Mouse (Mus musculus) heart, embryonic 15.5 days (tissue): Measurements from ENCODE around the gene Macrod1. TPM values are rescaled to one million over a fixed set of nuclear protein-coding genes. Genes with fewer than 3 reads are reported as not detected.

Source experiments
- ATAC-seq: fragments of 200-750 bp; cut with Nextera tagmentation; replicated peaks from 2 replicates; pipeline ENCODE4 v1.8.0; 2017; ENCODE audit warnings: low read depth, moderate TSS enrichment; ENCODE audit not compliant: insufficient number of reproducible peaks, insufficient read depth, low FRiP score
- H3K27ac ChIP-seq: fragments of 300-500 bp; sonication (generic); 2 replicates; pipeline ENCODE4 v1.5.1; 2015; ENCODE audit warnings: mild to moderate bottlenecking, inconsistent platforms
- H3K27me3 ChIP-seq: fragments of 300-500 bp; sonication (generic); 2 replicates; pipeline ENCODE4 v1.6.1; 2015; ENCODE audit warnings: inconsistent platforms
- H3K36me3 ChIP-seq: fragments of 300-500 bp; sonication (generic); 2 replicates; pipeline ENCODE4 v1.6.1; 2015; ENCODE audit warnings: mild to moderate bottlenecking, inconsistent platforms
- H3K4me1 ChIP-seq: fragments of 300-500 bp; sonication (generic); replicated peaks from 2 replicates; pipeline ENCODE4 v1.6.1; 2015; ENCODE audit warnings: inconsistent platforms
- H3K4me2 ChIP-seq: fragments of 300-500 bp; sonication (generic); 2 replicates; pipeline ENCODE4 v1.6.1; 2015; ENCODE audit warnings: inconsistent platforms, mild to moderate bottlenecking, moderate library complexity
- H3K4me3 ChIP-seq: fragments of 300-500 bp; sonication (generic); 2 replicates; pipeline ENCODE4 v1.5.1; 2015; ENCODE audit warnings: mild to moderate bottlenecking, inconsistent platforms
- H3K9ac ChIP-seq: fragments of 300-500 bp; sonication (generic); 2 replicates; pipeline ENCODE4 v1.6.1; 2015; ENCODE audit warnings: mild to moderate bottlenecking, inconsistent platforms
- H3K9me3 ChIP-seq: fragments of 300-500 bp; sonication (generic); replicated peaks from 2 replicates; pipeline ENCODE4 v1.6.1; 2016; ENCODE audit warnings: inconsistent platforms
- WGBS: fragments of 180-500 bp; shearing (Covaris S2); methylation state at CpG from one replicate; pipeline ENCODE4 v1.1.7; 2015; ENCODE audit warnings: mixed read lengths; 5-methylcytosine and 5-hydroxymethylcytosine counted together
- polyA plus RNA-seq: library from polyadenylated mRNA; unstranded; fragments of >200 nt; fragmentation: Nextera tagmentation; extraction: Ambion mirVana; gene quantifications from 2 replicates; pipeline ENCODE4 v1.2.1, GENCODE M21; 2015

Gene Macrod1
- polyA plus RNA-seq, 1 experiment from 2014 or later = 57.6 TPM

DNA sequence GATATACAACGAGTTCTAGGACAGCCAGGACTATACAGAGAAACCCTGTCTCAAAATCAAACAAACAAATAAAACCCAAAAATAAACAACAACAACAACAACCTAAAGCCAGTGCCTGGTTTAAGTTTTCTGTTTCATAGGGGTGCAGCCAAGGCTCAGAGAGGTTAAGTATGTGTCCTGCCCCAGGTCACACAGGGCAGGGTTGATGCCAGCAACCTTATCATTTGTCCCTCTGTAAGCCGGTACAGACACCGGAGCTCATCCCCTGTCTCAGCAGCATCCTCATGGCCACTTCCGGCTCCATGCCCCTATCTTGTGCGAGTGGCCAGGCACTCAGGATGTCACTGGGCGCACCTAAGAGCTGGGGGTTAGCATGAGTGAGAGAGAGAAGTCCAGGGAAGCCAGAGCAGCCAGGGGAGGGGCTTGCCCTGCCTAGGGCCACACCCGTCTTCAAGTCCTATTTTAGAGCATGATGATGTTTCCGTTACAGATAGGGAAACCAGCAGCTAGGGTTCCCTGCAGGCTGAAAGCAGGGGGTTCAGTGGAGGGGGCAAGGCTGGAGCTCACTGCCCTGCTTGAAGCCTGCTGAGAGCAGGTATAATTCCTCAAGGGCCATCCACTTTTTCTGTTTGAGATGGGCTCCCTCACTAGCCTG lies 61.2 kb downstream of the Macrod1 start:
- no peak for ATAC-seq
- Histone ChIP-seq H3K4me2 (peak overlapping the region; percentile 4; the same call in 1 of the 2 replicates), H3K9me3 (no peaks in the 10 kb centered on the region), H3K9ac (no peak overlapping the region), H3K27ac (peak overlapping the region; percentile 24), H3K4me1 (peaks cover 59% of the 10 kb centered on the region), H3K36me3 (no peaks in the 10 kb centered on the region), H3K4me3 (no peak overlapping the region), H3K27me3 (no peaks in the 10 kb centered on the region)
- WGBS = 39% methylated on average over 8 of the region's 8 CpGs

GRCm38 (mm10) chr19:7121252-7121651 lies 64.6 kb downstream of the Macrod1 start:
- Histone ChIP-seq H3K9me3 (no peaks in the 10 kb centered on the region), H3K4me3 (no peak overlapping the region), H3K27me3 (0 out of 2 replicates have a peak, but pooled peaks cover 3% of the 10 kb centered on the region), H3K27ac (peak overlapping the region; percentile 98), H3K36me3 (no peaks in the 10 kb centered on the region), H3K4me2 (no peak overlapping the region), H3K9ac (peak overlapping the region; percentile 36; the same call in 1 of the 2 replicates), H3K4me1 (peaks cover 51% of the 10 kb centered on the region)
- no peak for ATAC-seq
- 59% methylated on average over 11 of the region's 11 CpGs for whole genome bisulfite sequencing

DNA sequence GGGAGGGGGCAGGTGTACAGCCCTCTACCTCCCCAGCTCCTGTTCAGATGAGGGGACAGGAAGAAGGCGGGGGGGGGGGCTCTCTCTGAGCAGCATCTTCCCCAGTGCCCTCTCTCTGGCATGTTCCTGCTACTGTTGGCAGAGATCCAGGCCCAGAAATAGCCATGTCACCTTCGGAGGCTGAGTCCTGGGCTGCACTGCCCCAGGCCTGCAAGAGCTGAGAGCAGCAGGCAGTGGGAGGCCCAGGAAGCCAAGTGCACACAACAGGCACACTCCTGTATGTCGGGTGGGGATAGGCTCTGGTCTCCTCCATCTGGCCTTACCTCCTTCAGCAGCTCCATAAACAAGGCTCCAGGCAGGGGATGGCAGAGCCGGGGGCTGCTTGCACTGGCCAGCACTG lies 65.7 kb downstream of the Macrod1 start:
- no peaks in the 10 kb centered on the region for H3K36me3 ChIP-seq
- peak overlapping the region; percentile 35 for H3K9ac ChIP-seq
- H3K9me3 ChIP-seq = no peaks in the 10 kb centered on the region
- H3K27me3 ChIP-seq = 0 out of 2 replicates have a peak, but pooled peaks cover 3% of the 10 kb centered on the region
- peaks cover 46% of the 10 kb centered on the region for H3K4me1 ChIP-seq
- H3K4me3 ChIP-seq = peak overlapping the region; percentile 13; the same call in 1 of the 2 replicates
- peak overlapping the region; percentile 98 for H3K27ac ChIP-seq
- peak overlapping the region; percentile 55 for H3K4me2 ChIP-seq
- peak; percentile 88 for ATAC-seq
- 29% methylated on average over 4 of the region's 4 CpGs for WGBS

- peak overlapping the region; percentile 98 for H3K27ac ChIP-seq
- H3K9ac ChIP-seq = peak overlapping the region; percentile 35
- ATAC-seq = peak; percentile 88
- H3K4me1 ChIP-seq = peaks cover 40% of the 10 kb centered on the region
- peak overlapping the region; percentile 55 for H3K4me2 ChIP-seq
- H3K27me3 ChIP-seq = 0 out of 2 replicates have a peak, but pooled peaks cover 3% of the 10 kb centered on the region
- H3K36me3 ChIP-seq = no peaks in the 10 kb centered on the region
- no peaks in the 10 kb centered on the region for H3K9me3 ChIP-seq
- WGBS = 22% methylated on average over 10 of the region's 10 CpGs
- H3K4me3 ChIP-seq = peak overlapping the region; percentile 13; the same call in 1 of the 2 replicates
These were observed 66.2 kb downstream of the Macrod1 start for GRCm38 (mm10) chr19:7122698-7123306.

GRCm38 (mm10) chr19:7125526-7126156 lies 69.0 kb downstream of the Macrod1 start:
- H3K36me3 ChIP-seq = no peaks in the 10 kb centered on the region
- 64% methylated on average over 4 of the region's 4 CpGs for WGBS
- H3K4me3 ChIP-seq = no peak overlapping the region
- H3K4me1 ChIP-seq = peaks cover 52% of the 10 kb centered on the region
- no peak overlapping the region for H3K9ac ChIP-seq
- H3K4me2 ChIP-seq = no peak overlapping the region
- ATAC-seq = no peak
- H3K9me3 ChIP-seq = no peaks in the 10 kb centered on the region
- H3K27ac ChIP-seq = no peak overlapping the region
- H3K27me3 ChIP-seq = 0 out of 2 replicates have a peak, but pooled peaks cover 3% of the 10 kb centered on the region

DNA sequence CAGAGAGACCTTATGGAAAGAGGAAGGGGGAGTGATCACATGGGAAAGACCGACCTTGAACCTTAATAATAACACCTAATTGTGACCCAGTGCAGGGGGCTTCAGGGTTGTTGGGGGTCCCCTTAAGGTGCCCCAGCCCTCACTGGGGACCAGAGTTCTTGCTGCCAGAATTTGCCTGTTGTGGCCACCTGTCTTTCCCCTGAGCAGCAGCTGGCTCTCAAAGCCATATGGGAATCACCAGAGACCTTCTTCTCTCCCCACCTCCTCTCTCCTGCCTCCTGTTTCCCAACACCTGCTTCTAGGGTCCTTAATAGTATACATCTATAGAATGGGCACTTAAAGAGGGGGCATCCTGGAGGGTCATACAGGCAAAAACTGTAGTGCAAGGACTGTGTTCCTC lies 69.6 kb downstream of the Macrod1 start:
- no peak overlapping the region for H3K27ac ChIP-seq
- WGBS = 75% methylated on average over 1 of the region's 1 CpGs
- H3K9me3 ChIP-seq = no peaks in the 10 kb centered on the region
- no peak overlapping the region for H3K4me3 ChIP-seq
- 0 out of 2 replicates have a peak, but pooled peaks cover 3% of the 10 kb centered on the region for H3K27me3 ChIP-seq
- H3K4me2 ChIP-seq = no peak overlapping the region
- ATAC-seq = no peak
- H3K9ac ChIP-seq = no peak overlapping the region
- no peaks in the 10 kb centered on the region for H3K36me3 ChIP-seq
- H3K4me1 ChIP-seq = peaks cover 52% of the 10 kb centered on the region

DNA sequence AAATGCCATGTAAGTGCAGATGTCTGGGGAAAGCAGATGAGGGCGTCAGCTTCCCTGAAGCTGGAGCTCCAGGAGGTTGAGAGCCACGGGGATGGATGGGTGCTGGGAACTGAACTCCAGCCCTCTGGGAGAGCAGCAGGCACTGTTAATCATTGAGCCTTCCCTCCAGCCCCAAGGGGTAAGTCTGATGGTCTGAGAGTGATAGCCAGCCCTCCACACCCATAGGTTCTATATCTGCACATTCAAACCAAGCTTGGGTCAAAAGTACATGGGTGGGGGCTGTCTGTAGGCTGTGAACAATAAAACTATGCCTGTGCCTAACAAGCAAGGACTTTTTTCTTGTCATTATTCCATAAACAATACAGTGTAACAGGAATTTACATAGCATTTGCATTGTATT lies 70.3 kb downstream of the Macrod1 start:
- no peak overlapping the region for H3K27ac ChIP-seq
- WGBS = 69% methylated on average over 2 of the region's 2 CpGs
- no peak for ATAC-seq
- peaks cover 49% of the 10 kb centered on the region for H3K4me1 ChIP-seq
- H3K36me3 ChIP-seq = no peaks in the 10 kb centered on the region
- 0 out of 2 replicates have a peak, but pooled peaks cover 3% of the 10 kb centered on the region for H3K27me3 ChIP-seq
- H3K4me2 ChIP-seq = no peak overlapping the region
- no peak overlapping the region for H3K9ac ChIP-seq
- H3K4me3 ChIP-seq = no peak overlapping the region
- no peaks in the 10 kb centered on the region for H3K9me3 ChIP-seq

- 68% methylated on average over 19 of the region's 19 CpGs for WGBS
- no peak overlapping the region; the same call in 1 of the 2 replicates for H3K27ac ChIP-seq
- no peak overlapping the region for H3K9ac ChIP-seq
- H3K4me3 ChIP-seq = no peak overlapping the region
- peaks cover 40% of the 10 kb centered on the region for H3K4me1 ChIP-seq
- H3K4me2 ChIP-seq = no peak overlapping the region
- H3K9me3 ChIP-seq = no peaks in the 10 kb centered on the region
- no peak; the same call in 1 of the 2 replicates for ATAC-seq
- H3K27me3 ChIP-seq = 0 out of 2 replicates have a peak, but pooled peaks cover 3% of the 10 kb centered on the region
- H3K36me3 ChIP-seq = no peaks in the 10 kb centered on the region
These were observed 72.2 kb downstream of the Macrod1 start for GRCm38 (mm10) chr19:7128551-7129475.

- 0 out of 2 replicates have a peak, but pooled peaks cover 3% of the 10 kb centered on the region for H3K27me3 ChIP-seq
- H3K9ac ChIP-seq = 0 out of 2 replicates have a peak overlapping the region, but pooled peaks have one; percentile 15
- no peaks in the 10 kb centered on the region for H3K36me3 ChIP-seq
- H3K27ac ChIP-seq = peak overlapping the region; percentile 55
- no peak for ATAC-seq
- 0 out of 2 replicates have a peak overlapping the region, but pooled peaks have one; percentile 24 for H3K4me2 ChIP-seq
- H3K4me3 ChIP-seq = no peak overlapping the region
- 26% methylated on average over 11 of the region's 11 CpGs for WGBS
- no peaks in the 10 kb centered on the region for H3K9me3 ChIP-seq
- H3K4me1 ChIP-seq = peaks cover 55% of the 10 kb centered on the region
These were observed 73.7 kb downstream of the Macrod1 start for GRCm38 (mm10) chr19:7130317-7130716.

GRCm38 (mm10) chr19:7133436-7133835 lies 76.8 kb downstream of the Macrod1 start:
- 86% methylated on average over 9 of the region's 9 CpGs for WGBS
- no peak overlapping the region for H3K4me3 ChIP-seq
- no peaks in the 10 kb centered on the region for H3K36me3 ChIP-seq
- no peak overlapping the region for H3K9ac ChIP-seq
- H3K4me2 ChIP-seq = no peak overlapping the region
- H3K4me1 ChIP-seq = peaks cover 85% of the 10 kb centered on the region
- no peak for ATAC-seq
- H3K9me3 ChIP-seq = no peaks in the 10 kb centered on the region
- peaks cover 7% of the 10 kb centered on the region; the same call in 1 of the 2 replicates for H3K27me3 ChIP-seq
- no peak overlapping the region for H3K27ac ChIP-seq
